Mouse (Mus musculus) hindbrain, embryonic 13.5 days (tissue): Measurements from ENCODE around the gene Faf1. TPM values are rescaled to one million over a fixed set of nuclear protein-coding genes. Genes with fewer than 3 reads are reported as not detected.
A peak's percentile ranks its signal among the peaks of the same experiment; 100 is the strongest.

Experiments
- ATAC-seq: fragments of 200-750 bp; cut with Nextera tagmentation; 2 replicates; pipeline ENCODE4 v1.8.0; 2017; ENCODE audit warnings: moderate TSS enrichment; ENCODE audit not compliant: low FRiP score
- H3K27ac ChIP-seq: fragments of 300-500 bp; sonication (generic); 2 replicates; pipeline ENCODE4 v1.5.1; 2015; ENCODE audit warnings: inconsistent platforms, mild to moderate bottlenecking, moderate library complexity
- H3K27me3 ChIP-seq: fragments of 300-500 bp; sonication (generic); 2 replicates; pipeline ENCODE4 v1.6.1; 2015; ENCODE audit warnings: mild to moderate bottlenecking, inconsistent platforms
- H3K36me3 ChIP-seq: fragments of 300-500 bp; sonication (generic); 2 replicates; pipeline ENCODE4 v1.6.1; 2015; ENCODE audit warnings: mild to moderate bottlenecking, inconsistent platforms
- H3K4me1 ChIP-seq: fragments of 300-500 bp; sonication (generic); replicated peaks from 2 replicates; pipeline ENCODE4 v1.6.1; 2015; ENCODE audit warnings: inconsistent platforms
- H3K4me2 ChIP-seq: fragments of 300-500 bp; sonication (generic); 2 replicates; pipeline ENCODE4 v1.6.1; 2015; ENCODE audit warnings: inconsistent platforms, mild to moderate bottlenecking, moderate library complexity
- H3K4me3 ChIP-seq: fragments of 300-500 bp; sonication (generic); 2 replicates; pipeline ENCODE4 v1.5.1; 2015; ENCODE audit warnings: mild to moderate bottlenecking, inconsistent platforms
- H3K9ac ChIP-seq: fragments of 300-500 bp; sonication (generic); 2 replicates; pipeline ENCODE4 v1.6.1; 2015; ENCODE audit warnings: mild to moderate bottlenecking, inconsistent platforms
- H3K9me3 ChIP-seq: fragments of 300-500 bp; sonication (generic); 2 replicates; pipeline ENCODE4 v1.6.1; 2016; ENCODE audit warnings: inconsistent platforms
- WGBS: fragments of 180-500 bp; shearing (Covaris S2); methylation state at CpG from one replicate; pipeline ENCODE4 v1.1.7; 2015; 5-methylcytosine and 5-hydroxymethylcytosine counted together
- polyA plus RNA-seq: library from polyadenylated mRNA; unstranded; fragments of >200 nt; fragmentation: Nextera tagmentation; extraction: Ambion mirVana; gene quantifications from 2 replicates; pipeline ENCODE4 v1.2.1, GENCODE M21; 2015

Faf1 gene
- polyA plus RNA-seq, 1 experiment from 2014 or later = 32.6 TPM

DNA sequence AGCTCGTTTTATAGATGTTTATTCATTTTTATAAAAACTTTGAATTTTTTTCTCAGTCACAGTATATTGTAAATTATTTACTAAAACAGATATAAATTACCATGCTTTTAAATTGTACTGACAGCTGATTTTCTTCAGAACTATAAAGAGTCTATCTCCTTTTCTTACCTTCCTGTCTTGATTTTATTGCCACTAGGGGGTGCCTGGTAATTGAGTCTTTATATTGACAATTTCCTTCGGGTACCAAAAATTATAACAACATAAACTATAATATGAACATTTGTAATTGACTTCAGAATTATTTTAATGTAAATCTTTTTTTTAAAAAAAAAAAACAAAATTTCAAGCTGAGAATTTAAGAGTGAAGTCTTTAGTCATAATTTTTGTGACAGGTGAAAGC is 67.6 kb downstream of the Faf1 start:
- WGBS = 86% methylated on average over 2 of the region's 2 CpGs
- H3K4me2 ChIP-seq = no peak overlapping the region
- H3K9ac ChIP-seq = no peak overlapping the region
- H3K4me1 ChIP-seq = no peaks in the 10 kb centered on the region
- H3K27ac ChIP-seq = no peak overlapping the region
- no peaks in the 10 kb centered on the region for H3K27me3 ChIP-seq
- ATAC-seq = no peak
- H3K4me3 ChIP-seq = no peak overlapping the region
- H3K9me3 ChIP-seq = no peaks in the 10 kb centered on the region
- no peaks in the 10 kb centered on the region for H3K36me3 ChIP-seq

DNA sequence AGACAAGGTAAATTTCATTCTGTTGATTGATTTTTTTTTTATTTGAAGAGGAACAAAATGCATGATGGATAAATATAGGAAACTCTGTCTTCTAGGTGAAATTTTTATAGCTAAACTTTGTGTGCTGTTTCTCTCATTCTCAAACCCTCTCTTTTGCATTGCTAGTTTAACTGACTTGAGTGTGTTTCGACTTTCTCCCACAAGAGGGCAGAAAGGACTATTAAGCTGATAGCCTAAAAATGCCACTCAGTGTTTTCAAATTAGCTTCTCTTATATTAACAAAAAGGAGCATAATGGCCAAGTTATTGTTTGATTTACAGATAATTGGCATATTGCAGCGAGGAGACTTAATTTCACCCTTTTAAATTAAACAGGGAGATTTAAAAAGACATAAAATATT is 82.6 kb downstream of the Faf1 start:
- Histone ChIP-seq H3K9me3 (no peaks in the 10 kb centered on the region), H3K27me3 (no peaks in the 10 kb centered on the region), H3K4me3 (no peak overlapping the region), H3K27ac (no peak overlapping the region), H3K36me3 (0 out of 2 replicates have a peak, but pooled peaks cover 2% of the 10 kb centered on the region), H3K4me2 (no peak overlapping the region), H3K4me1 (peaks cover 5% of the 10 kb centered on the region), H3K9ac (no peak overlapping the region)
- WGBS = 32% methylated on average over 2 of the region's 2 CpGs
- no peak for ATAC-seq

DNA sequence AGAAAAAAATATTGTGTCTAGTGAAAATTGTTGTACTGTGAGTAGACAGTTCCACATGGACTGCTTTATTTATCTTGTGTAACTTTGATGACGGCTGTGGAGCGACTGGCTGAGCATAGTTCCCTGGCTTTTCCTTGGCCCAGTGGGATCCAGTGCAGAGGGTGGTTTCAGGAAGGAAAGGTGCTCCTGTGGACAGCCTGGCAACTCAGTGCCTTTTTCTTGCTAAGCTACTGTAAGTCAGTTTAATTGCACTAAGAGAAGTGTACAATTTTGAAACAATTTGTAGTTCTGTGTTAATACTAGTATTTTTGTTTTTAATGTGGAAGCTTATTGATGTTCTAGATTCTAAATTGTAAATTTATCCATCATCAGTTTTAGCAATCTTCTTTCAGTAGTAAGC is 83.5 kb downstream of the Faf1 start:
- no peak for ATAC-seq
- Histone ChIP-seq H3K4me1 (peaks cover 5% of the 10 kb centered on the region), H3K27me3 (no peaks in the 10 kb centered on the region), H3K4me3 (no peak overlapping the region), H3K4me2 (no peak overlapping the region), H3K36me3 (no peaks in the 10 kb centered on the region), H3K9me3 (no peaks in the 10 kb centered on the region), H3K9ac (no peak overlapping the region), H3K27ac (no peak overlapping the region)
- WGBS = 69% methylated on average over 2 of the region's 2 CpGs

DNA sequence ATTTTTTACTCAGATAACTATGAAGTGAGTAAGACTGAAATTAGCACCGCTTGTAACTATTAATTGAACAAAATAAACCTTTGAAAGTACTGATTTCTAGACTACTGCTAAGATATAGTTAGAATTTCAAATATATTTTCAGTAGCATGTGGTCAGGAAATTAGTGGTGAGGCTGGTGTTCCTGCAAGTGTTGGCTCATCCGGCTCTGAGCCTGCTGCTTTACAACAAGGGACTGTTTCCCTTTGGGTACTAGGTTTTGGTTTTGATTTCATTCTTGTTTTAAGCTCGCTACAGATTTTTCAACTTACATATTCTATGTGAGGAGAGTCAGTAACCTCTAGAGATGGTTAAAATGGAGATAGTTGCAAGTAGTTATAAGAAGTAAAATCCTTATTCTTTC is 84.1 kb downstream of the Faf1 start:
- no peaks in the 10 kb centered on the region for H3K36me3 ChIP-seq
- no peak overlapping the region for H3K27ac ChIP-seq
- ATAC-seq = no peak
- no peak overlapping the region for H3K9ac ChIP-seq
- peaks cover 5% of the 10 kb centered on the region for H3K4me1 ChIP-seq
- H3K4me2 ChIP-seq = no peak overlapping the region
- H3K4me3 ChIP-seq = no peak overlapping the region
- no peaks in the 10 kb centered on the region for H3K9me3 ChIP-seq
- H3K27me3 ChIP-seq = no peaks in the 10 kb centered on the region
- 83% methylated on average over 3 of the region's 3 CpGs for WGBS

DNA sequence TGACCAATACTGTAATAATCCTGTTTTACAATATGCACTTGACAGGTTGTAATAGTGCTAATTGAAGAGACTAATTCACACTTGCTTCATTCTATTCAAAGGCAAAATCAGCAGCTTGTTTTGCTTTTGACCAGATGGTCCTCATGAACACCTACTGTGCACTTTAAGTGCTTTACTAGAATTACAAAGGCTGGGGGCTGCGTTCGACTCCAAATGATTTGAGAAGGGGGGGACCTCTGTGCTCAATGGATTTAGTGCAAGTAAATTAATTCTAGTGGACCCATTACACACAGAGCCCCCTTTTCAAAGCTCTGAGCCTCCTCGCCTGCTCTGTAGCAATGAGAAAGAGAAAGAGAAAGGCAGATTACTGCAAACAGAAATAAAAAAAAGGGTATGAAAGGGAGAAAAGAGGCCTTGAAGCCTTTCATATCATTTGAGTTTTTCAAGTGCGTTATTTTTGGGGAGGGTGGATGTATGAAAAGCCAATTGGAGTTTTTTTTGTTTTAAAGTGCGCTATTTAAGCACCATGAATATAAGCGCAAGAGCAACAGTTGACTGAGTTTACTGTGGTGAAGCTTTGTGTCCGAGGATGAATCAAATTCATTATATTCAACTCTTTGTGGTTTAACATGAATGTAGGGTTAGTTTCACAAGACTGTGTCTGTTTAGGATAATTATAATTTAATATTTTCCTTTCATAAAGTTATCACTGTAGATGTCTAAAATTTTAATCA is 86.5 kb downstream of the Faf1 start:
- Histone ChIP-seq H3K27ac (no peak overlapping the region), H3K4me1 (peaks cover 5% of the 10 kb centered on the region), H3K36me3 (no peaks in the 10 kb centered on the region), H3K4me2 (no peak overlapping the region), H3K9me3 (no peaks in the 10 kb centered on the region), H3K4me3 (no peak overlapping the region), H3K9ac (no peak overlapping the region), H3K27me3 (no peaks in the 10 kb centered on the region)
- ATAC-seq = no peak
- WGBS = 14% methylated on average over 7 of the region's 7 CpGs

DNA sequence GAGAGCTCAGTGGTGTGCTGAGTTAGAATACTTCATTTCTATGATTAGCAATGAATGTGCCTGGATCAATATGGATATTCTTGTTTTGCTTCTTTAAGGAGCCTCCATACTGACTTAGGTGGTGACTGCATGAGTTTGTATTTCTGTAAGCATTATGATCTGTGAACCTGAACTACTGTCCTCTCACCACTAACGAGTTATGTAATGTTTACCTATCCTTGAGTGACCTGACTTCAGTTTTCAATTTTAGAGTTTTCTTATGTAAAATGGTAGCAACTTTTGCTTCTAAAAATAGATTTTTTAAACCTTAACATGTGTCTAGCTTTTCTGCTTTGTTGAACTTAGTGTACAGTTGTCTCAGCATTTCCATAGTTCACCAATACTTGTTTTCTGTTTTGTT is 92.7 kb downstream of the Faf1 start:
- no peak overlapping the region for H3K4me2 ChIP-seq

DNA sequence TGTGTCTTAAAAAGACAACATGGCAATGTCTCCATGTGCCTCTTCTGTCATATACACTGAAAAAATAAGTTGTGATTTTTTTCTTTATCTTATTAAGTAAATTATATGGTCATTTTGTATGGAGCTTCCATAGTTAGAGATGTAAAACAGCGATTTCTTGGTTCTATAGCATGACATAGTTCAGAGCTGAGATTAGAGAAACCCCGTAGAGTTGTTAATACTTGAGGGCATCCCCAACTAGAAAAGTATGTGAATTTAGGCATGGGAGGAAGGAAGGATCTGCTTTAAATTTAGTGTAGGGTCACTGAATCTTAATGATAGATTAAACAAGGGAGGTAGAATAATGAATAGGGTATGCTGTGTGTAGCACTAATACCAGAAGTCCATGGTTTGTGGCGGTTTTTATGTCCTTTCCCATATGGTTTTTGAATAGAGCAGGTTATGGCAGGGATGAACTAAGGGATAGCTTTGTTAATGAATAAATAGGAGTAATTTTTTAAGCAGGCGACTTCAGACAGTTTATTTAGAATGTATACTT is 106.3 kb downstream of the Faf1 start:
- Histone ChIP-seq H3K27me3 (no peaks in the 10 kb centered on the region), H3K4me2 (no peak overlapping the region), H3K36me3 (no peaks in the 10 kb centered on the region), H3K9ac (no peak overlapping the region), H3K4me1 (no peaks in the 10 kb centered on the region), H3K27ac (no peak overlapping the region), H3K9me3 (no peaks in the 10 kb centered on the region), H3K4me3 (no peak overlapping the region)
- no peak for ATAC-seq
- 90% methylated on average over 4 of the region's 4 CpGs for WGBS

More for the DNA sequence above, 92.7 kb downstream of the Faf1 start:
- ATAC-seq = no peak
- no peaks in the 10 kb centered on the region for H3K4me1 ChIP-seq
- 92% methylated on average over 1 of the region's 1 CpGs for WGBS
- no peaks in the 10 kb centered on the region for H3K36me3 ChIP-seq
- H3K9ac ChIP-seq = no peak overlapping the region
- no peak overlapping the region for H3K4me3 ChIP-seq
- no peak overlapping the region for H3K27ac ChIP-seq
- no peaks in the 10 kb centered on the region for H3K9me3 ChIP-seq
- no peaks in the 10 kb centered on the region for H3K27me3 ChIP-seq

DNA sequence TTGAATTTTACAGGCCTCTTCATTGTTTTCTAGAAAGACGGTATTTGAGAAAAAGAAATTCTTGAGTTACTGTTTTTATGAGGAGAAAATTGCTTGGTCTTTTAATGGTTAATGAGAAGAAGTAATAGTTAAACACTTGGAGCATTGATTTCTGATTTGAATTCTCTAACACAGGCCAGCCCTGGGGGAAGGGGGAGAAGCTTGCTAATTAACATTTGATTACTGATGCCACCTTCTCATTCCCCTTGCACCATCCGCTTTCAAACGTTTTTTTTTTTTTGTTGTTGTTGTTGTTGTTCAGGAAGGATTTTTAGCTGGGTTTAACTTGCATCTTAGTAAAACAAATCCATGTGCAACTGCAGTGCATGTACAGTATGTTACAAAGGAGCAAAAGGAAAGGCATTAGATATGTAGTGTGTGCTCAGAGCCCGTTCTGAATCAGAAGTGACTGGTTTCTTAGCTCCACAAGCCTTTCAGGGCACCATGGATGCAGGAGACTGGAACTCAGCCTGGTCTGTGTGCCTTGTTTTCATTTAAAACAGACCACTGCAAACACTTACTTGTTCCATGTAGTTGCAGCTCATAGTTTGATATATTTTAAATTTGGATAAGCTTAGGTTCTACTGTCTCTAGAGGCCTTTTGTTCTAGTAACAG is 113.1 kb downstream of the Faf1 start:
- H3K9me3 ChIP-seq = no peaks in the 10 kb centered on the region
- H3K4me3 ChIP-seq = no peak overlapping the region
- H3K27me3 ChIP-seq = no peaks in the 10 kb centered on the region
- H3K4me1 ChIP-seq = peaks cover 6% of the 10 kb centered on the region
- H3K9ac ChIP-seq = no peak overlapping the region
- no peak overlapping the region for H3K4me2 ChIP-seq
- no peak for ATAC-seq
- 32% methylated on average over 4 of the region's 4 CpGs for WGBS
- H3K27ac ChIP-seq = peak overlapping the region; percentile 36; the same call in 1 of the 2 replicates
- H3K36me3 ChIP-seq = no peaks in the 10 kb centered on the region

DNA sequence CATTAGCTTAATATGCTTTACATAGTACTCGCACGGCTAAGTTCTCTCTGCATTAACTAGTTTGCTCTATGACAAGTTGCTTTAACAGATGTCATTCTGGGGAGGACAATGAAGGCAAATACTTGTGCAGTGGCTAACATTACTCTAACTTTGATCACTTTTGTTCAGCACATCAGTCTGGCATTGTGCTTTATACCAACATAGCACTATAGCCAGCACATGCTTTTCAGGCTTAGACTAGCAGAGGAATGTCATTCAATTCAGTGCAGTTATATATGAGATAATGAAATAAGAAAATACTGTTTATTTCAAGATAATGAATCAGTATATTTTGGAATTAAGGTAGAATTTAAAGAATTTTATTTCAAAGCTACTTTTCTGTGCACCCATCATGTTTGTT is 115.9 kb downstream of the Faf1 start:
- no peak for ATAC-seq
- Histone ChIP-seq H3K4me2 (no peak overlapping the region), H3K27me3 (no peaks in the 10 kb centered on the region), H3K27ac (no peak overlapping the region), H3K36me3 (no peaks in the 10 kb centered on the region), H3K9ac (no peak overlapping the region), H3K4me3 (no peak overlapping the region), H3K9me3 (no peaks in the 10 kb centered on the region), H3K4me1 (peaks cover 6% of the 10 kb centered on the region)
- WGBS = 34% methylated on average over 2 of the region's 2 CpGs

DNA sequence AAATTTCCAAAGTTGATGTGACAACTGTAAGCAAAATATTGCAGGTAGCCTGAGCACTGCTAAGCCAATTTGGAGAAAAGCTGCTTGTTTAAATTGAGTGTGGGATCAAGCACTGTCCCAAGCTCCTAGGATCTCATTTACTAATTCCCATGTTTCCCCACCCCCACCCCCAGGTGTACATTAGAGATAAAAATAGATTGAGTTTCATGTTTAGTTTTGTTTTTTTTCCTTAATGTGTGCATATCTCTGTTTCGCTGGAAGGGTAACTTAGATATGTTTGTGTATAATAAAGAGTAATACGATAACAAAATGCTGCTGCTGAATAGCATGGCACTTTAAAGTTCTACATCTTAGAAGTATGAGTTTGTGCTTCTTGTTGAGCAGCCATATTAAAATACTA is 116.7 kb downstream of the Faf1 start:
- 92% methylated on average over 2 of the region's 2 CpGs for WGBS
- H3K9me3 ChIP-seq = no peaks in the 10 kb centered on the region
- peaks cover 6% of the 10 kb centered on the region for H3K4me1 ChIP-seq
- no peak overlapping the region for H3K27ac ChIP-seq
- H3K4me2 ChIP-seq = no peak overlapping the region
- H3K36me3 ChIP-seq = no peaks in the 10 kb centered on the region
- no peak overlapping the region for H3K4me3 ChIP-seq
- H3K9ac ChIP-seq = no peak overlapping the region
- no peaks in the 10 kb centered on the region for H3K27me3 ChIP-seq
- ATAC-seq = no peak

DNA sequence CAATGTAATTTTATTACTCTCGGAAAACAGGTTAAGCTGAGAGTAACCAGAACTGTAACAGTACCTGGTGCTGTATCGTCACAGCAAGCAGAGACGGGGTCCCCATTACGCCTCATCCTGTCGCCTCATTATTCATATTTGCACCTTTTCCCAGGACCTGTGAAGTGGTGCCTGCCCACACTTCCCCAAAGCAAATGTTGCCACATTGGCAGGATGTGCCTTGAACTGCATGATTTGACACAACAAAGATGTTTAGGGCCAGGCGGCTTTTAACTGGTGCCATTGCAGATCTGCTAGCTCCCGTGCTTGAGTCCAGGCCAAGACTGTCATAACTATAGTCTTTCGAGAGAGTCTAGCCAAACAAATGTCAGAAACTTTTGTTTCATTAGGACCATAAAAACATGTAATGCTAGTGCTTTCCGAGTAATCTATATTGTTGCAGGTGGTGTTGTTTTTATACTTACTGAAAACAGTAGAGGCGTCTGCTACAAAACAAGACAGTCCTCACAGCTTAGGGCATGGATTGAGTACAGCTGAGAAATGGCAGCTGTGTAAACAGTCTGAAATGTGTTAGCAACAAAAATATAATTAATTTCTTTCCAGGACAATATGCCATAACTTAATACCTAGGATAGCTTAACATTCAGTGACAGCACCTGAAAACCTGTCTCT is 121.3 kb downstream of the Faf1 start:
- Histone ChIP-seq H3K4me3 (no peak overlapping the region), H3K9me3 (no peaks in the 10 kb centered on the region), H3K4me2 (no peak overlapping the region), H3K27ac (no peak overlapping the region), H3K27me3 (no peaks in the 10 kb centered on the region), H3K9ac (no peak overlapping the region), H3K4me1 (no peaks in the 10 kb centered on the region), H3K36me3 (no peaks in the 10 kb centered on the region)
- no peak for ATAC-seq
- 85% methylated on average over 10 of the region's 10 CpGs for WGBS

DNA sequence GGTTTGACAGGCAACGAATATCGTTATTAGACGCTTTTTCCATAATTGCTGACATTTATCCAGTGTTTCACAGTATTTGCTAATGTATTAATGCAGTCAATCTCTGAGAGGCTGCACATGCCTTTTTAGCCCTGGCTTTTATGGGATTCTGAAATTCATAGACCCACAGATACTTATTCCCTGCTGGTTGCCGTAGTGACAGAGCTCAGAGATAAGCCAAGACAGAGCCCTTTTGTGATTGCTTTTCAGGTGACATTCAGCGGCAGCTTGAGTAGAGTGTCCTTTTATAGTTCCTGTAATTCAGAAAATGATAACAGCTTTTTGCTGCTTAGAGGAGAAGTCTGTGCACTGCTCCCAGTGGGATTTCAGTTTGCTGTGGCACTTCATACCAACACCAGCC is 130.0 kb downstream of the Faf1 start:
- Histone ChIP-seq H3K9ac (no peak overlapping the region), H3K27ac (peak overlapping the region; percentile 10; the same call in 1 of the 2 replicates), H3K27me3 (no peaks in the 10 kb centered on the region), H3K4me2 (no peak overlapping the region), H3K36me3 (no peaks in the 10 kb centered on the region), H3K4me3 (no peak overlapping the region), H3K9me3 (no peaks in the 10 kb centered on the region), H3K4me1 (peaks cover 5% of the 10 kb centered on the region)
- 58% methylated on average over 5 of the region's 5 CpGs for WGBS
- ATAC-seq = no peak
